Mouse (Mus musculus) spleen, embryonic (tissue): ENCODE data around the gene Sde2.

Experiments used
- CTCF ChIA-PET: fragments of 350-600 bp; sonication (Branson Sonifier 250); formaldehyde crosslinking; loops from one replicate; lab custom pipeline; 2022; lab: Charles Lee

The Sde2 gene

DNA sequence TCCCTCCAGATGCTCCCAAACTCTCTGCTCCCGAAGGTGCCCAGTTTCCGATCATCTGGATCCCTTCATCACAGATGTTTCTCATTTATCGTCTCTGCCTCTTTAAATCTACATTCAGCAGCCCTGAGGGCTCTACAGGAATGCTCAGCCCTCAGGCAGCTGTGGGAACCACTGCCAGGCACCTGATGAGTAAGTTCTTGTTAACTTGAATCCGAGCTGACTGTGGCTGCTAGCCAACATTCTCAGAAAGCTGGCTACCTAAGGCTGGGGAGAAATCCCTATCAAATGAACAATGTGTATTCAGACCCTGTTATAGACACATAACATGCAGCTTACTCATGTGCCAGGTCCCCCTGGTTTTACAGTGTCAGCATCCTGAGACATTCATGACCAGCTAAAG is 62.9 kb downstream of the Sde2 start:
- CTCF ChIA-PET, result interaction anchor here (0.6 kb wide), 1 partner anchor 102 kb away, joined by 12 read pairs; no protein-coding TSS in a partner anchor

DNA sequence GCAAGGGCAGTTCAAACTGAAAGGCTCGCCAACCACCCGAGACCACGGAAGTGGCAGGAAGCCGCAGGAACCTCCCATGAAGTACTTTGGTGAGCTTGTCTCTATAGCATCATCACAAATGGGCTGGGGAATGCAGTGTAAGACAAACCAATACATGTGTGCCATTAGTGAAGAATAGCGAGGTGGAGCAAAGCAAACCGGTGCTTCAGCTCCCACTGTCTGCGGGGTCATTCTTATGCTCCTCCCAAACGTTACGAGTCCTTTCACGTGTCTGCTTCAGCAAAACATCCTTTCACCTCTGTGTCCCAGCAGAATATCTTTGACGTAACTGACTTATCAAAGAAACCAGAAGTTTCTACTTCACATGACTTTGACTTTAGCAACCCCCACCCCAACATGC is 65.5 kb downstream of the Sde2 start:
- CTCF ChIA-PET, result no interaction called here

DNA sequence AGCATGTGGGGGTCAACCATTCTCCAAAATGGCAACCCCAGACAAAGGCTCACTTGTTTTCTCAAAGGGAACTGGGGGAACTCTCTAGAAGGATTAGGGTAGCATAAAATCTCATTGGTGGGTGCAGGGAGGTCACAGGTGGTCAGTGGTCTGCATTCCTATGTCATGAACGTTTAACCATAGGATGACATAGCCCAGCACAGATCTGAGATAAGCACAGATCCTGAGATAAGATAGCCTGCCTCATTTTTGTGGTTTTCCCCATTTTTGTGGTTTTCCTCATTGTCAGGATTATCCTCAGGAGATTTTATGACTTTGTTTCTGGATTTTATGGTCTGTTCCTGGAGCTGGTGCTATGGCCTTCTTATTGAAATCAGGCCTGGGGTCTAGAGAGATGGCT is 66.1 kb downstream of the Sde2 start:
- CTCF ChIA-PET, result no interaction called here
